Mouse (Mus musculus) lung, adult 18-20 months (tissue): ENCODE results near the gene Kcnab2.

Experiments
- DNase-seq, 2 experiments: peaks; one replicate each; pipeline ENCODE4 v3.0.0; 2022; ENCODE audit warnings: mixed read lengths in 2 of 2

The Kcnab2 gene

DNA sequence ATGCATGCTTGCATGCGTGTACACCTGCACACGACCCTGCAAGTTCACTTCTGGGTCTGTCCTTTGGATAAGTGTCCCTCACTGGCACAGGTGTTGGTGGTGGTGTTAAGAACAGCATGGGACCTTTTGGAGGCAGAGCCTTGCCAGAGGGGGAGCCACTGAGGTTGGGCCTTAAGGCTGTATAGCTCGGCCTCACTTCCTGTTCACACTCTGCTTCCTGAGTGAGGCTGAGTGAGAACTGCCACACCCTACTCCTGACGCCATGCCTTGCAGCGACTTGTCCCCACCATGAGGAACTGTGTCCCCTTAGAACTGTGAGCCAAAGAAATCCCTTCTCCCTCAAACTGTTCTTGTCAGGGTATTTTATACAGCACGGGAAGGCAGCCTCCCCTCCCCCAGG, 26.3 kb downstream of the Kcnab2 start:
- no peak for DNase-seq

DNA sequence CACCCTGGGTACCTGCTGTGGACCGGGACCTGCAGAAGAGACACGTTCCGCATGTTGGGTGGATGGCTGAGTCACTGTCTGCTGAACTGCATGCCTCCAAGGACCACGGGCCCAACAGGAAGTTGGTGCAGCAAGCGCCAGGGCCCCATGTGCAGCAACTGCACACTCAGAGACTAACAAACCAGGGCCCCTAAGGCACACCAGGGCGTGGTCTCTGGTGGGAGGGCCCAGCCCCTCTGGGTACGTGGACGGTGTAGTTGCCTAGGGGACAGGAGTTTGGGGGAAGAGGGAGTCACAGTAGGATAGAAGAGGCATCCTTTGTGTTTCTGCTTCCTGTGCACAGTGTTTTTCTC, 29.0 kb downstream of the Kcnab2 start:
- DNase-seq: peak; percentile 33 to 41

DNA sequence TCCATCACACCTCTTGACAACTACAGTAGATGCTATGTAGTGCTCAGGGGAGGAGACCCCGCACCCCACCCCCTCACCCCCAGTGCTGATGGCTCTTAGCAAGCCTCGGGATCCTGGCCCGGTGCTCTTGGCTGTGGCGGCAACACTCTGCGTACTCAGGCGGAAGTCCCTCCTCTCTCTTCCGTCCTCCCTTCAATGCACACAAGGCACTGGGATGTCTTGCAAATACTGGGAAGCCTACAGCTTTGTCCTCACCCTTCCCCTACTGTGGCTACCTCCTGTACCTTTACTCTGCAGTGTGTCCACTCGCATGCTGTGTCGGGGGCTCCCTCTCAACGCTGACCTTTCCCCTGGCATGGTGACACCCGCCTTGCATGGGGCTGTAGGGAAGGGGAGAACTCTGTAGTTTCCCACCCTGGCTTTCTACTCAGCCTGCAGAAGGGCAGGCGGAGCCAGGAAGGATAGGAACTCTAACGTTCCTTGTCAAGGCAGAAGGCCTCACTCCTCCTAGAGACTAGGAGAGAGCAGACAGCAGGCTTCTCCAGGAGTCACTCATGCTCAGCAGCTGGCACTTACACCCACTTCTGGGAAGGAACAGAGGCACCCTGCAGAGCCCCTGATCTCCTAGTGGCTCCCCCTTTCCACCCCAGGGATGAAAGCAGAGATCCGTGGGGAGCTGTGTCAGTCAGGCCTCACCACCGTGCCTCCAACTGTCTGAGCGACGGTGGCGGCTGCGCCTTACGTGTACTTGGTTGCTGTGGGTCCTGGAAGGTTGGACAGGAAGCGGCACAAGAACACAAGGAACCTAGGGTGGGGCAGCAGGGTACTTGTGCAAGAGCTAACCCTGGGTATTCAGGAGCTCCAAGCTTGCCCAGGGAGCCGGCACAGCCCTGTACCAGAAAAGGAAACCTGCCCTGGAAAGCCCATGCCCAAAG, 29.7 kb downstream of the Kcnab2 start:
- DNase-seq: peak; percentile 8 to 14

DNA sequence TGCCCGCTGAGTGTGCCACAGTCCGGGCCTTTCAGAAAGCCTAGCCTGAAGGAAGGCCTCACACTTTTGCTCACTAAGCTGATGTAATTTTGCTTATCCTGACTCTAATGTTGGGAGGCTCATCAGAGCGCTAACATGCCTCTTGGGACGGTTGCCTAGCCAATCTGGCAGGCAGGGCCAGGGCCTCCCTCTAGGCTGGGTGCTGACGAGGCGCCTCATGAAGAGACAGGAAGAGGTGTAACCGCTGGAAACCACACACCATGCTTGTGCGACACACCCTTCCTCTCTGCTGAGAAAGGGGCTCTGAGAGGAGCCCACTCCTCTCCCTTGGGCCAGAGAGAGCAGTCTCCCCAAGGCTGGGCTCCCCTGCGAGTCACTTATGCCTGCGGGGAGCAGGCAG, 31.5 kb downstream of the Kcnab2 start:
- peak; percentile 19 to 38 for DNase-seq

DNA sequence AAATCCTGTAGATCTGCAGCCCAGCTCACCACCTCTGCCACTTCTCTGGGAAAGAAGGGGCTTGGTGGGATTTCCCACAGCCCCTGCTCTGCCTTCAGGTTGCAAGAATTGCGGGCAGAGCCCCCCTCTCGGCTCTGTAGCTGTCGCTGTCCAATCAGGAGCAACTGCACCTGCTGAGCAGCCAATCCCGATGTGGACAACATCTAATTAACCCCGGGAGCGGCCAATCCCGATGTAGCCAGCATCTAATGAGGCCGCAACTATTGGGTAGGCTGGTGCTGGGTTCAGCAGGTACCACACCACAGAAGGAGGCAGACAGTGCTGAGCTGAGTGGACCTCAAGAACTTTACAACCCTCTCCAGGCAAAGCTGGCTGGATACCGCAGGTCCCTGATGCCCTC, 36.1 kb downstream of the Kcnab2 start:
- DNase-seq: no peak

DNA sequence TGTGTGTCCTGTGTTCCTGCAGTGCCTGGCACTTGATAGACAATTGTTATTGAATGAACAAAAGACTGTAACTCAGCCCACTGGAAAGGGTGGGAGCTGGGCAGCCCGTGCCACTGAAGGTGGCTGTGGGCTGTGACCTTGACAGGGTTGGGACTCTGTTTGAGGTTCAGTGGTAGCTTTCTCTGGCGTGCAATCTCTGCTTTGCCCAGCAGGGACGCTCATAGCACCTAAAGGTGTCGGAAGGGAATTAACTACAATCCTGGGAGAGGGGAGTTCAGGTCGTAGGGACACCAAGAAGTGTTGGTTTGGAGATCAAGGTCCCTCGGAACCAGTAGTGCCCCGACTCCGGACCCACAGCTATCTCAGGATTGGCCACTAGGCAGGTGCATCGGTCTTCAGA, 36.8 kb downstream of the Kcnab2 start:
- DNase-seq: no peak

DNA sequence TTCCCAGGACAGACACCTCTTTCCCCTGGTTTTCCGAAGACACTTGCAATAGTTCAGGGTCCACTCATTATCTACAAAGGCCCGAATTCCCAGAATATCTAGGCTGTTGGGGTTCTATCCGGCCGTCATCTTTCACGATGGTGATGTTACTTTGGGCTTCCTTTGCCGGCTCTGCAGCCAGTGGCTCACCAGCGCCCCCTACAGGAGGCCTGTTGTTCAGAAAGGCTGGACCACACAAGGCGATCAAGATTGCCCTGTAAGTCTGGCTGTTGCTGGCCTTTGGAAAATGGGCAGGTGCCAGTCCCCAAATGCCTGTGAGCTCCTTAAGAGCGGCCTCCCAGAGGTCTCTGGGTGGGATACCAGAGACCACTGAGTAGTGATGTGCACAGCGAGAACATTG, 42.4 kb downstream of the Kcnab2 start:
- DNase-seq: peak; percentile 28 to 46

DNA sequence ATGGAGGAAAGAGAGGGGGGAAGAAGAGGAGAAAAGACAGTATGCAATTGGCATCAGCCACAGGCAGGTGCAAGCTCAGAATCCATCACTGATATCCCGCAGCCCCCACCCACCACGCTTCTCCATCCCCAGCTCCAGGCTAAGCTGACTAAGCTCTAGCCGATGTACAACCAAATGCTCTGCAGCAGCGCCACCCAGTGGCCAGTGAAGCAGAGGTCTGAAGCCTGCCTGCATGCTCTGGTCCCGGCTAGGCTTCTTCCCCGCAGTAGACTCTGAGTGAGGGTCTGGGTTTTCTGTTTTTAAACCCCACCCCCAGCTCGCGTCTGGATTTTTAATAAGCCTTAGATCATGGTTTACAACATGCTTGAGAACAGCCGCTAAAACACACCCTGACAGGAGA, 42.8 kb downstream of the Kcnab2 start:
- DNase-seq: peak; percentile 70 to 76

DNA sequence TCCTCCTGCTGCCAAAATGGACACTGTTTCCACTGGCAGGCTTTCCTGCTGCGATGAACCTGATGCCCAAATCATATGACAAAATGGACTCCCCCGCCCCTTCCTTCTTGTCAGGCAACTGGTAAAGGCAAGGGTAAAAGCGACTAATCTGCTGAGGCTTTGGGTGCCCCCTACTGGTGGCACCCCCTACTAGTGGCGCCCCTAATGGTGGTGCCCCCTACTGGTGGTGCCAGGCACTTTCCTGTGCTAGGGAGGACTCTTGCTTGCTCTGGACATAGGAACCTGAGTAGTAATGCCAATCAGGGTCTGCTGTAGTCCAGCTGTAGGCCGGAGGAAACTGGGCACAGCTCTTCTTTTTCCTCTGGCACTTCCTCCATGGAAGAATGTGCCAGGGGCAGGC, 45.4 kb downstream of the Kcnab2 start:
- peak; percentile 20 for DNase-seq

DNA sequence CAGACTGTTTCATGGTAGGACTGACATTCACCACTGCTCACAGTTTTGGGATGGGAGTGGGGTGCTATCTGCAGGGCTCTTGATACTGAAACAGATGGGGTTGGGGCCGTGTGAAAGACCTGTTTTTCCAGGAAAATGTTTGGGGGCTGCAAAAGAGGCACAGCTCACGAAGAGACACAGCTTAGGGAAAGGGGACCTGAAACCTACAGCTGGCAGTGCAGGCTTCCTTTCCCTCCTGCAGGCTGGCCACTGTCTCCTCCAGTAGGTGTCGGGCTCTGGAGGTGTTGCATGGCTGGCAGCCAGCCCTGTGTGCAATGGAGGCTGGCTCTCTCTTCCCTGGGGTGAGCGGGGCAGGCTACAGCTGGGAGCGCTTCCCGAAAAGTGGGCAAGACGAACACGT, 49.4 kb downstream of the Kcnab2 start:
- no peak for DNase-seq

DNA sequence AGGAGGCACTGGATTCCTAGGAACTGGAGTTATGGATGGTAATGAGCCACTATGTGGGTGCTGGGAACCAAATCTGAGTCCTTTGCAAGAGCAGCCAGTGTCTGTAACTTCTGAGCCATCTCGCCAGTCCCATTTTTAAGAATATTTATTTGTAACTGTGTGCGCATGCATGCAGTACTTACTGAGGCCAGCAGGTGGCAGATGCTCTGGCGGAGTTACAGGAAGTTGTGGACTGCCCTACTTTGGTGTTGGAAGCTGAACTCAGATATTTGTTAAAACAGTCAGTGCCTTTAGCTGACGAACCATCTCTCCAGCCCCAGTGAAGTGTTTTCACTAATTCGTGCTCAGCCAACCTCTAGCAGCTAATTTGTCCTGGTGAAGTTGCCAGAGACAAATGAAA, 52.7 kb downstream of the Kcnab2 start:
- no peak for DNase-seq

DNA sequence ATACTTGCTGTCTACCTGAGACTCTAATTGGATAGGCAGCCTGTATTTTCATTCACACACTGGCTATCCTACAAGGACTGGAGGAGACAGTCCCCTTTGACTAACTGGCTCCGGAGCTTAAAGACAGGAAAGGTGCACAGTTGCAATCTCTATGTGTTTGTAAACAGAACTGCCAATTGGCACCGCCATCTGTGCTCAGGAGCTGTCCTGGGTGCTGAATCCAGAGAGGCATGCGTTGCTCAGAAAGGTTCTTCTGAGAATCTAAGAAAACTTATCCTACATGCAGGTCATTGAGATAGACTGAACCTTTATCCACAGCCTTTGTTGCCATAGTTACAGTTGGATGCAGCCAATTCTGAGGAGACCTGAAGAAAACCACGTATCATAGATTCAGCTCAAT, 53.3 kb downstream of the Kcnab2 start:
- DNase-seq: no peak

DNA sequence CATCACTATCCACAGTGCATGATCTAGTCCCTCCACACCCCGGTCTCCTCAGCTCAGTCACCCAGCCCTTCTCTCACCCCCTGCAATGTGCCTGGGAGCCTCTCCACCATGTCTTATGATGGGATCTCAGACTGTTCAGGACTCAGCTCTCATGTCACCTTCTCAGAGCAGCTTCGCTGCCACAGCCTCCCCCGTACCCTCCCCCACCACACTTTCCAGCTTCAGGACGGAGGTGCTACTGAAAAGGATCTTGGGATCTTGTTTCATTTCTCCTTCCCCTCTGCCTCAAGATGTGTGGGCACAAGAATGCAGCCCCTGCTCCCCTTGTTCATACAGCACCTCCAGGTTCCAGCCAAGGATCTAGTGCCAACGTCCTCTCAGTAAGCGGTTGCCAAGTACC, 54.1 kb downstream of the Kcnab2 start:
- DNase-seq: no peak

DNA sequence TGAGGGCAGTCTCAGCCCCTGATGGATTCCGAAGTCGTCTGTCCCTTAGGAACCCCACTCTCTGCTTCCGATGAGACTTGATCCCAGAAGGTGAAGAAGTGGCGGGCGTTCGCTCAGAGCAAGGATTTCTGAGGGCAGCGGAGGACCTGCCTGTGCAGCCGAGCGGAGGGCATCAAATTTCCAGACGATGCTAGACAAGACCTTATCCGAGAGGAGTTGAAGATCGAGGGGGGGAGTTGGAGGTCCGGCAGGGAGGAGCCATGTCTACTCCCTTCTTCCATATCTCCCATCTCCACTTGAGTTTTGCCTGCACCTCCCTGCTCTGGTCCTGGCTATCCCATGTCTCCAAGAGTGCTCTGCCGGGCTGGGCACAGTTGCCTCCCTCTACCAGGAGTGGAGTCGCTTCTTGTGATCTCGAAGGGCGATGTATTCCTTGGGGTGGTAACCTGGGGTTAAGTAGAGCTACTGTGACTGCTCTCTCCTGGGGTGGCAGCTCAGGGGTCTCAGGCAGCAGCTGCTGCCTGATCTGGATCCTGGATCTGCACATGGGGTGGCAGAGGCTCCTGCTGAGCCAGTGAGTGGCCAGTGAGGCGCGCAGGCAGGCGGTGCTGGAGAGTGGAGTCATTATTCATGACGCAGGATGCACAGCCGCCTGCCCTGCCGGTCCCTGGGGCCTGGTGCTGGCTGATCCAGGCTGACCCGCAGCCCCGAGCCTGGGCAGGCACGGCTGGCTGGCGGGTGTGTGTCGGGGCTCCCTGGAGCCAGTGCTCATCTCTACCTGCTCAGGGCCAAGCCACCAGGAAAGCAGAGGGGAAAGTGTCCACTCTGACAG, 59.2 kb downstream of the Kcnab2 start:
- no peak for DNase-seq

DNA sequence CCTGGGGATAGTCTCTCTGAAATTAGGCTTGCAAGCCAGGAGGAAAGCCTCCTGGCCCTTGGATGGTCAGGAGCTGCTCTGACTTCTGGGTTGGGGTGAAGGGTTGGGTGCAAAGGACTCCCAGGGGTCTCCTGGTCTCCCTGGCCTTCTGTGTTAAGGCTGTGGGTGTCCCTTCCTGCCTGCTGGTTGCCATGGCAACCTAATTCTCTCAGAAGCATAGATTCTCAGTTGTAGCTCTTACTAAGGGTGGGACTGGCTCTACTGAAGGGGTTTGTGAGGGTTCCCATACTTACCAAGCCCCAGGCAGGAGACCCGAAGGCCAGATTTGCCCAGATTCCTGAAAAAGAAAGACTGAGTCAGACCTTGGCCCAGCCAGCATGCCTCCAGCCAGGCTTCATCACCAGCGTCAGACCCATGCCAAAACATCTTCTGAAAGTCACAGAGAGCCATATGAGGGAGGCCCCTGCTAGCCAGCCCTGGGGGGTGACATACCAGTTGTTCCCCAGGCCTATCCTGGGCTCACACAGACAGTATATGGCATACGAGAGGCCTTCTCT, 65.1 kb downstream of the Kcnab2 start:
- no peak for DNase-seq

DNA sequence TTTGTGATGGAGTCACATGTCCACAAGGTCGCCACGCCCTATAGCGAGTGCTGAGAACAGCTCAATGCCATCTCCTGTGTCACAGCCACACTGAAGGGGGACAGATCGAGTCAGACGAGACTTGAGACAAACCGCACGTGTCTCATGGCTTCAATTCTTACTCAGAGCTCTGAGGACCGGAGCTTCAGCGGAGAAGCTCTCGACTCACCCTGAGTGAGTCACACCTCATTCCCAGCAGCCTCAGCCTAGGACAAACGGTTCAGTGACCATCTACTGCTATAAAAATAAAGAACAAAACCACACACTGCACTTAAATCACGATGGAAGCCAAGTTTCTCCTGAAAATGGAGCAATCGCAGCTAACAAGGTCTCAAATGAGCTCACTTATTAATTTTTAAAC, 66.7 kb downstream of the Kcnab2 start:
- no peak for DNase-seq

DNA sequence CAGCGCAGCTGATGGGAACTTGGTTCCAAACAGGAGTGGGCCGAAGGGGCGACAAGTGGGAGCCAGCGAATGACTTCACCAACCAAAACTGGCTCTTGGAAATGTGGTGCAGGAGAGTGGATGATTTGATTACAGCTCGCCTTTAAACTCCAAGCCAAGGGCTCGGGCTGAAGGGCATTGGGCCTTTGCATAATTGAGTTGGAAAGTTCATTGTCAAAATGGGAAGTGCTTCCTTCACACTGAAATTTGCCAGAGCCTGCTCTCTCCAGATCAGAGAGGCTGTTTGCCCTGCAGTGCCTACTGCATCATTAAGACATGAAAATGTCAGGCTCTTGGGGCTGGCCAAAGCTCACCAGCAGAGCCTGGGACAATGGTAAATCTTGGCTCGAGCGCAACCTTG, 71.1 kb downstream of the Kcnab2 start:
- DNase-seq: no peak

DNA sequence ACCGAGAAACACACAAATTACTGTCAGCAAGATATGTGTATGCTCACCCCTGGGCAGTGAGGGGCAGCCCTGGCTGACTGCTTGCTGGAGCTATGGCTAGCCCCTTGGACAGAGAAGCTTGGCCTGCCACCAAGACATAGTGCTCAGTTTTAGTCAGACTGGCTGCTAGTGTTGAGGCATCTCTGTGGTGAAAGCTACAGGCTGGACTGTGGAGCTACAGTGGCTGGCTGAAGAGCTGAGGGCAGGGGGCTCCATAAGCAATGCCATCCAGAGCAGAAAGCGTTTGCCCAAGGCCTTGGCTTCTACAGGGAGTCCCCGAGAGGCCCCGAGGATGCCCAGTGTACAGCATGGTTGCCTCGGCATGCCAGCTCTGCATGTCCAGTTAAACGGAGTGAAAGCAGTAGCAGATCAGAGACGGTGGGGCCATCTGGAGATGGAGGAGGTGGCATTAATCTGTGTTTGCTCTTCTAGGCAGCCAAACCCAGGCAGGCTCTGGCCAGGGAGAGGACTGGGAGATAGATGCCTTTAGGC, 71.9 kb downstream of the Kcnab2 start:
- no peak for DNase-seq

DNA sequence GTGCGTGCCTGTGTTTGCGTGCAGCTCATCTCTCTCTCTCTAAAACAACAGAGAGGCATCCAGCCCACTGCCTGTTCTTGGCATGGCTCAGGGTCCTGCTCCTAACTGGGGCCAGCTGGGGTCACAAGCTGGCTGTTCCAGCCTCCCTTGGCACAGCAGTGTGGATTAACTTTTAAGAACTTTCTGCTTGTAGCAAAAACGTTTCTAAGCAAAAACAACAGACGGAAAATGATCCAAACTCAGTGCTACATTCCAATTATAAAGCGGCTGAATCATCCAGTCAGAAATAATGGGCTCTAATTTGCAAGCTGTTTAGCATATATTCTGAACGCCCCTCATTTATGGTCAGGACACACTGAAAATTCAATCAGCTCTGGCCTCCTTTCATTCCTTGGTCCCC, 72.5 kb downstream of the Kcnab2 start:
- no peak for DNase-seq

DNA sequence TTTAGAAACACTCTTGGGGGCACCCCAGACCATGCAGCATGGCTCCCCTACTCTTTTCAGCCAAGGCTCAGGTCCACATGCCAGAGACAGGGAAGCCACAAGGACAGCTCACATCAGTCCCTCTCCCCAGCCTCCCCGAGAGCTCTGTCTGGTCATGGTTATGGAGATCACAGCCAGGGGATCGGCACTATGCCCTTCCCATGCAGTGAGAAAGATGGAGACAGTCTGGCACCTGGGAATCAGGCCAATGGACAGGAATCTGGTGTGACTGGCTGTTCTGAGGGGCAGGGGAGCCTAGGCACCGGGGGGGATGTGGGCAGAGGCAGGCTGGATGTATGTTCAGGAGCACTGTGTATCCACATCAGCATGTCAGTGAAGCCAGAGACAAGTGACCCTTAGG, 78.7 kb downstream of the Kcnab2 start:
- no peak for DNase-seq

DNA sequence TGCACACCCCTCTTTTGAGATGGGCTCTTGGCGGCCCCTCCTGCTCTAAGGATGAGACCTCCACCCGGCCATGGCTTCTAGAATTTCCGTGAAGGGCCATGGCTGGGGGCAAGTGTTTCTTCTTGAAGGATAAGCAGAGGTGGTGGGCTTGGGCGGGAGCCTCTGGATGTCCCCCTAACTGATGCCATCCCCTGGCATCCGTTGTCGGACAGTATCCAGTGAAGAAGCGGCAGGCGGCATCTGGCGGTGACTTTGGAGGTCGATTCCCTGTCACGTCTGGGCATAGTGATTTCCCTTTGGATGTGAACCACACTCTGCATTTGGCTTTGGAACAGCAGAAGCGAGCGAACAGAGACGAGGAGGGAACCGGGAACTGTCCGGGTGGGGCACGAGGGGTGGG, 85.0 kb downstream of the Kcnab2 start:
- DNase-seq: no peak

DNA sequence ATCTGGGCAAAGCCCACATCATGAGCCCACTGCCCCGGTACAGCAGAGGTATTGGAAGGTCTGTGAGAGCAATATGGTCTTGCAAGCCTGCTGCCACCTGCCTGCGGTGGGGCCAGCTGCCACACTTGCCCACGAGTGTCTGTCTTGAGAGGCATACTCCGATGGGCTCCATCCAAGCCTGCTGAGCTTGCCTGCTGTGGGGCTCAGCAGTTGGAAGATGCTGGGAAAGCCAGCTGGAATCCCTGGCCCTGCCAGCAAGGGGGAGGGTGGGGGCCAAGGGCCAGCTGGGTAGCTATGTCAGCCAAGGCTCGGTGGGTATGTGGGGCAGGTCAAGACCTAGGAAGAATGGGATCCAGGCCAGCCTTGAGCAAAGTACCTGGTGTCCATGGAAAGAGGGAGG, 85.5 kb downstream of the Kcnab2 start:
- peak in 1 of 2 experiments; percentile 10 for DNase-seq

DNA sequence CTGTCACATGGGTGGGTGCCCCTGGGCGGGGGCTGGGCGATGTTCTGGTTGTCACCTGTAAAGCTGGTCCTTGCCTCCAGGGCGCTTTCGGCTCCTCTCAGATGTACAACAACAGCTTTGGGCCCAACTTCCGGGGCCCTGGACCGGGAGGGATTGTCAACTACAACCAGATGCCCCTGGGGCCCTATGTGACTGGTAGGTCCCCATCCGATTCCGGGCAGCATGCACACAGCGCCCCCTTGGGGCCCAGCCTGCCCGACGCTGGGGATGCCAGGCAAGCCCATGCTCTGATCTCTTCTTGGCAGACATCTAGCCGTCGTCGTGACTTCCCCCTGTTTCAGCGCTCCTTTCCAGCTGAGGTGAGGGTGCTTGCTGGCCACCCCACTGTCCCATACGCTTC, 92.0 kb downstream of the Kcnab2 start:
- peak; percentile 17 to 21 for DNase-seq
